Mouse (Mus musculus) hindbrain, embryonic 12.5 days (tissue): ENCODE measurements around the gene Focad. TPM values are rescaled to one million over a fixed set of nuclear protein-coding genes. Genes with fewer than 3 reads are reported as not detected.

Experiments
- ATAC-seq: fragments of 200-750 bp; cut with Nextera tagmentation; 2 replicates; pipeline ENCODE4 v1.8.0; 2017; ENCODE audit warnings: moderate TSS enrichment; ENCODE audit not compliant: low FRiP score
- H3K27ac ChIP-seq: fragments of 300-500 bp; sonication (generic); 2 replicates; pipeline ENCODE4 v1.5.1; 2016; ENCODE audit warnings: mild to moderate bottlenecking
- H3K27me3 ChIP-seq: fragments of 300-500 bp; sonication (generic); 2 replicates; pipeline ENCODE4 v1.6.1; 2016; ENCODE audit warnings: mild to moderate bottlenecking
- H3K36me3 ChIP-seq: fragments of 300-500 bp; sonication (generic); 2 replicates; pipeline ENCODE4 v1.6.1; 2016; ENCODE audit warnings: mild to moderate bottlenecking
- H3K4me1 ChIP-seq: fragments of 300-500 bp; sonication (generic); 2 replicates; pipeline ENCODE4 v1.6.1; 2016
- H3K4me2 ChIP-seq: fragments of 300-500 bp; sonication (generic); replicated peaks from 2 replicates; pipeline ENCODE4 v1.6.1; 2016; ENCODE audit warnings: mild to moderate bottlenecking
- H3K4me3 ChIP-seq: fragments of 300-500 bp; sonication (generic); 2 replicates; pipeline ENCODE4 v1.5.1; 2016; ENCODE audit warnings: mild to moderate bottlenecking
- H3K9ac ChIP-seq: fragments of 300-500 bp; sonication (generic); 2 replicates; pipeline ENCODE4 v1.6.1; 2016; ENCODE audit warnings: mild to moderate bottlenecking, moderate library complexity
- H3K9me3 ChIP-seq: fragments of 300-500 bp; sonication (generic); replicated peaks from 2 replicates; pipeline ENCODE4 v1.6.1; 2016; ENCODE audit warnings: mild to moderate bottlenecking
- WGBS: fragments of 180-500 bp; shearing (Covaris S2); methylation state at CpG from one replicate; pipeline ENCODE4 v1.1.7; 2016; 5-methylcytosine and 5-hydroxymethylcytosine counted together
- polyA plus RNA-seq: library from polyadenylated mRNA; unstranded; fragments of >200 nt; fragmentation: Nextera tagmentation; extraction: Ambion mirVana; gene quantifications from 2 replicates; pipeline ENCODE4 v1.2.1, GENCODE M21; 2016

The Focad gene
- polyA plus RNA-seq, 1 experiment from 2014 or later: 13.7 TPM

- H3K9ac ChIP-seq: no peak overlapping the region
- H3K9me3 ChIP-seq: no peaks in the 10 kb centered on the region
- no peaks in the 10 kb centered on the region for H3K27me3 ChIP-seq
- H3K4me1 ChIP-seq: no peaks in the 10 kb centered on the region
- no peak overlapping the region for H3K4me3 ChIP-seq
- H3K27ac ChIP-seq: no peak overlapping the region
- WGBS: 90% methylated on average over 4 of the region's 4 CpGs
- no peaks in the 10 kb centered on the region for H3K36me3 ChIP-seq
- no peak overlapping the region for H3K4me2 ChIP-seq
- no peak for ATAC-seq
Measured at GRCm38 (mm10) chr4:88196500-88196912, 102.1 kb downstream of the Focad start.

GRCm38 (mm10) chr4:88197244-88197643 is 102.8 kb downstream of the Focad start:
- 90% methylated on average over 5 of the region's 5 CpGs for WGBS
- ATAC-seq: no peak
- no peak overlapping the region for H3K4me2 ChIP-seq

GRCm38 (mm10) chr4:88199186-88199585 is 104.8 kb downstream of the Focad start:
- no peak overlapping the region for H3K27ac ChIP-seq
- H3K9ac ChIP-seq: no peak overlapping the region
- H3K4me1 ChIP-seq: no peaks in the 10 kb centered on the region
- no peaks in the 10 kb centered on the region for H3K9me3 ChIP-seq
- ATAC-seq: no peak
- no peak overlapping the region for H3K4me3 ChIP-seq
- H3K4me2 ChIP-seq: no peak overlapping the region
- no peaks in the 10 kb centered on the region for H3K36me3 ChIP-seq
- WGBS: 85% methylated on average over 1 of the region's 1 CpGs
- H3K27me3 ChIP-seq: no peaks in the 10 kb centered on the region

More at GRCm38 (mm10) chr4:88197244-88197643, 102.8 kb downstream of the Focad start:
- no peak overlapping the region for H3K9ac ChIP-seq
- H3K36me3 ChIP-seq: no peaks in the 10 kb centered on the region
- no peaks in the 10 kb centered on the region for H3K4me1 ChIP-seq
- H3K27me3 ChIP-seq: no peaks in the 10 kb centered on the region
- H3K4me3 ChIP-seq: no peak overlapping the region
- H3K27ac ChIP-seq: no peak overlapping the region
- H3K9me3 ChIP-seq: no peaks in the 10 kb centered on the region

- no peaks in the 10 kb centered on the region for H3K4me1 ChIP-seq
- H3K27me3 ChIP-seq: no peaks in the 10 kb centered on the region
- no peak overlapping the region for H3K9ac ChIP-seq
- H3K27ac ChIP-seq: no peak overlapping the region
- no peaks in the 10 kb centered on the region for H3K9me3 ChIP-seq
- no peak overlapping the region for H3K4me2 ChIP-seq
- no peak for ATAC-seq
- no peak overlapping the region for H3K4me3 ChIP-seq
- H3K36me3 ChIP-seq: no peaks in the 10 kb centered on the region
- 95% methylated on average over 4 of the region's 4 CpGs for WGBS
Measured at GRCm38 (mm10) chr4:88201047-88201446, 106.6 kb downstream of the Focad start.

GRCm38 (mm10) chr4:88208676-88209075 is 114.2 kb downstream of the Focad start:
- WGBS: 97% methylated on average over 6 of the region's 6 CpGs
- Histone ChIP-seq H3K27me3 (no peaks in the 10 kb centered on the region), H3K36me3 (no peaks in the 10 kb centered on the region), H3K4me2 (no peak overlapping the region), H3K27ac (no peak overlapping the region), H3K4me3 (no peak overlapping the region), H3K9ac (no peak overlapping the region), H3K4me1 (peaks cover 10% of the 10 kb centered on the region), H3K9me3 (no peaks in the 10 kb centered on the region)
- ATAC-seq: no peak

- Histone ChIP-seq H3K9ac (no peak overlapping the region), H3K4me1 (peaks cover 10% of the 10 kb centered on the region), H3K4me2 (no peak overlapping the region), H3K9me3 (no peaks in the 10 kb centered on the region), H3K27ac (peak overlapping the region; percentile 31; the same call in 1 of the 2 replicates), H3K27me3 (no peaks in the 10 kb centered on the region), H3K4me3 (no peak overlapping the region), H3K36me3 (no peaks in the 10 kb centered on the region)
- ATAC-seq: 0 out of 2 replicates have a peak, but pooled peaks have one; percentile 33
- WGBS: 68% methylated on average over 3 of the region's 3 CpGs
Measured at GRCm38 (mm10) chr4:88209351-88209814, 115.0 kb downstream of the Focad start.

- 74% methylated on average over 6 of the region's 6 CpGs for WGBS
- Histone ChIP-seq H3K9ac (no peak overlapping the region), H3K27ac (peak overlapping the region; percentile 66), H3K4me1 (peaks cover 10% of the 10 kb centered on the region), H3K9me3 (no peaks in the 10 kb centered on the region), H3K27me3 (no peaks in the 10 kb centered on the region), H3K4me2 (no peak overlapping the region), H3K4me3 (no peak overlapping the region), H3K36me3 (no peaks in the 10 kb centered on the region)
- ATAC-seq: no peak
Measured at GRCm38 (mm10) chr4:88210602-88211001, 116.2 kb downstream of the Focad start.

GRCm38 (mm10) chr4:88211200-88211885 is 116.9 kb downstream of the Focad start:
- Histone ChIP-seq H3K4me1 (peaks cover 10% of the 10 kb centered on the region), H3K36me3 (no peaks in the 10 kb centered on the region), H3K9ac (no peak overlapping the region), H3K27ac (peak overlapping the region; percentile 66; the same call in 1 of the 2 replicates), H3K4me3 (no peak overlapping the region), H3K27me3 (no peaks in the 10 kb centered on the region), H3K4me2 (no peak overlapping the region), H3K9me3 (no peaks in the 10 kb centered on the region)
- ATAC-seq: peak; percentile 79
- 71% methylated on average over 2 of the region's 2 CpGs for WGBS

- H3K4me3 ChIP-seq: no peak overlapping the region
- H3K9ac ChIP-seq: no peak overlapping the region
- H3K27ac ChIP-seq: no peak overlapping the region
- WGBS: 94% methylated on average over 3 of the region's 3 CpGs
- H3K4me1 ChIP-seq: peaks cover 10% of the 10 kb centered on the region
- no peaks in the 10 kb centered on the region for H3K36me3 ChIP-seq
- H3K9me3 ChIP-seq: no peaks in the 10 kb centered on the region
- H3K27me3 ChIP-seq: no peaks in the 10 kb centered on the region
- no peak overlapping the region for H3K4me2 ChIP-seq
- no peak for ATAC-seq
Measured at GRCm38 (mm10) chr4:88213895-88214294, 119.5 kb downstream of the Focad start.

- Histone ChIP-seq H3K9ac (no peak overlapping the region), H3K27me3 (no peaks in the 10 kb centered on the region), H3K4me1 (no peaks in the 10 kb centered on the region), H3K27ac (no peak overlapping the region), H3K4me3 (no peak overlapping the region), H3K4me2 (no peak overlapping the region), H3K36me3 (no peaks in the 10 kb centered on the region), H3K9me3 (no peaks in the 10 kb centered on the region)
- WGBS: 86% methylated on average over 6 of the region's 6 CpGs
- no peak for ATAC-seq
Measured at GRCm38 (mm10) chr4:88218286-88218685, 123.9 kb downstream of the Focad start.

- H3K36me3 ChIP-seq: no peaks in the 10 kb centered on the region
- no peak overlapping the region for H3K27ac ChIP-seq
- no peaks in the 10 kb centered on the region for H3K27me3 ChIP-seq
- no peak for ATAC-seq
- no peaks in the 10 kb centered on the region for H3K4me1 ChIP-seq
- no peak overlapping the region for H3K4me2 ChIP-seq
- H3K9ac ChIP-seq: no peak overlapping the region
- no peak overlapping the region for H3K4me3 ChIP-seq
- 79% methylated on average over 2 of the region's 2 CpGs for WGBS
- H3K9me3 ChIP-seq: no peaks in the 10 kb centered on the region
Measured at GRCm38 (mm10) chr4:88218797-88219196, 124.4 kb downstream of the Focad start.

GRCm38 (mm10) chr4:88231375-88231774 is 136.9 kb downstream of the Focad start:
- Histone ChIP-seq H3K36me3 (no peaks in the 10 kb centered on the region), H3K4me1 (no peaks in the 10 kb centered on the region), H3K27me3 (no peaks in the 10 kb centered on the region), H3K4me2 (no peak overlapping the region), H3K4me3 (no peak overlapping the region), H3K27ac (no peak overlapping the region), H3K9me3 (no peaks in the 10 kb centered on the region), H3K9ac (no peak overlapping the region)
- 78% methylated on average over 3 of the region's 3 CpGs for WGBS
- ATAC-seq: no peak

GRCm38 (mm10) chr4:88235941-88236340 is 141.5 kb downstream of the Focad start:
- 65% methylated on average over 6 of the region's 6 CpGs for WGBS
- ATAC-seq: no peak

More at GRCm38 (mm10) chr4:88235941-88236340, 141.5 kb downstream of the Focad start:
- H3K9ac ChIP-seq: no peak overlapping the region
- H3K27me3 ChIP-seq: no peaks in the 10 kb centered on the region
- no peak overlapping the region for H3K27ac ChIP-seq
- H3K4me1 ChIP-seq: peaks cover 17% of the 10 kb centered on the region
- H3K4me3 ChIP-seq: no peak overlapping the region
- H3K4me2 ChIP-seq: no peak overlapping the region
- H3K36me3 ChIP-seq: no peaks in the 10 kb centered on the region
- H3K9me3 ChIP-seq: no peaks in the 10 kb centered on the region
